Mouse (Mus musculus) embryonic fibroblast, embryonic 13.5 days (primary cell): Measurements from ENCODE around the gene Snip1.

Experiments
- CTCF ChIP-seq: IDR thresholded peaks from 2 replicates; pipeline ENCODE4 v1.5.1; 2011; ENCODE audit warnings: mild to moderate bottlenecking, control low read depth, low read length, moderate library complexity, borderline replicate concordance; ENCODE audit not compliant: insufficient read depth
- POLR2A ChIP-seq: IDR thresholded peaks from 2 replicates; pipeline ENCODE4 v1.6.1; 2011; ENCODE audit warnings: low read depth, mild to moderate bottlenecking, control low read depth, low read length, moderate library complexity

GRCm38 (mm10) chr4:125029891-125030614 lies 36.4 kb upstream of the Snip1 start:
- TF ChIP-seq CTCF (no peak), POLR2A (peak; percentile 97)
